Mouse (Mus musculus) kidney, adult 2 months (tissue): ENCODE measurements around the gene Ndufb8. TPM values are rescaled to one million over a fixed set of nuclear protein-coding genes. Genes with fewer than 3 reads are reported as not detected.

Experiments used
- DNase-seq: peaks from one replicate; pipeline ENCODE4 v3.0.0; 2021
- H3K27ac ChIP-seq: fragments of 200-500 bp; 2 replicates; pipeline ENCODE4 v1.5.1; 2012; ENCODE audit warnings: low read depth, low read length, control low read depth, inconsistent platforms; ENCODE audit not compliant: insufficient read depth
- H3K27me3 ChIP-seq: fragments of 200-500 bp; replicated peaks from 2 replicates; pipeline ENCODE4 v1.6.1; 2012; ENCODE audit warnings: mild to moderate bottlenecking, moderate library complexity, low read length, inconsistent platforms; ENCODE audit not compliant: control insufficient read depth, insufficient read depth
- H3K36me3 ChIP-seq: fragments of 200-500 bp; 2 replicates; pipeline ENCODE4 v1.6.1; 2012; ENCODE audit warnings: mild to moderate bottlenecking, moderate library complexity, low read length, inconsistent platforms; ENCODE audit not compliant: control insufficient read depth, insufficient read depth
- H3K4me1 ChIP-seq: fragments of 200-500 bp; 2 replicates; pipeline ENCODE4 v1.6.1; 2011; ENCODE audit warnings: low read length; ENCODE audit not compliant: control insufficient read depth, insufficient read depth
- H3K4me3 ChIP-seq: fragments of 200-500 bp; 2 replicates; pipeline ENCODE4 v1.5.1; 2011; ENCODE audit warnings: mild to moderate bottlenecking, low read depth, low read length, control low read depth; ENCODE audit not compliant: insufficient read depth
- CTCF ChIP-seq: fragments of 200-500 bp; conservative IDR thresholded peaks from 2 replicates; pipeline ENCODE4 v1.5.1; 2011; ENCODE audit warnings: low read depth, mild to moderate bottlenecking, control low read depth, low read length, moderate library complexity, mixed read lengths; ENCODE audit not compliant: insufficient read depth, insufficient read length
- POLR2A ChIP-seq: fragments of 200-500 bp; IDR thresholded peaks from one replicate; pipeline ENCODE4 v1.6.1; 2011; ENCODE audit warnings: low read depth, low read length, control low read depth
- WGBS: fragments of 180-500 bp; shearing (Covaris S2); methylation state at CpG from one replicate; pipeline ENCODE4 v1.1.7; 2018; 5-methylcytosine and 5-hydroxymethylcytosine counted together
- polyA plus RNA-seq: library from polyadenylated mRNA; depleted of rRNA; stranded (reverse); fragments of >200 nt; gene quantifications from 2 replicates; pipeline ENCODE4 v1.2.3, GENCODE M21; 2012

Ndufb8 gene
- polyA plus RNA-seq, 1 experiment, result 1,885 TPM

DNA sequence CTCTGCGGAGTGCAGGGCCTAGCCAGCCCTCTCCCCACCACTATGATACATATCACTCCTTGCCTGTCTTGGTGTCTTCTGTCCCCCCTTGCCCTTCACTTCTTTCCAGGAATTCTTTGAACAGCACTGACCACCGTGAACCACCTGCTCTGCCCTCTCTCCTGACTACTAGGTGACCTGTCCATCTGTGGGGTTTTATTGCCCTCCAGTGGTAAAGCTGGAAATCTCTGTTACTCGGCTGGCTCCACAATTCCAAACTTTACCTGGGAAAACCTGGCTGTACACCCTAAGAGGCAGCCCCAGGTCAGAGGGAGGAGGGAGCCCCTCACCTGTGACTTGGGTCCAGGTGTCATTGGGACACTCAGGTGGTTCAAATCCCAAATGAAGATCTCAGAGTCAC lies 19.9 kb downstream of the Ndufb8 start:
- 33% methylated on average over 3 of the region's 3 CpGs for WGBS
- no peaks in the 10 kb centered on the region for H3K27me3 ChIP-seq

DNA sequence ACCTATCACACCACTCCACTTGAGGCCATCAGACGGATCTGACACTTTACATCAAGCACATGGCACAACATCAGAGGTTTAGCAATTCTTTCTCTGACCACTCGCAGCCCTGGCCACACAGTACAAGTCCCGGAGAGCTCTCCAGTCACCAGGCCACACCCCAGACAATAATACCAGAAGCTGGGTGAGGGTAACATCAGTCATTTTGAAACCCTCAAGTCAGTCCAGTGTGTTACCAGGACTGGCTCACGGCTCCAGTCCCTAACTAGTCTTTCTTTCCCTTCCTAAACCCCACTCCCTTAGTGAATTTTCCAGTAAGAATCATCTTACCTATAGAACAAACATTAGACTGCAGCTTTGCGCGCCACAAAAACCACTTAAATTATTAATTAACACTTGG lies 25.2 kb downstream of the Ndufb8 start:
- no peaks in the 10 kb centered on the region for H3K36me3 ChIP-seq
- H3K4me3 ChIP-seq, result no peak overlapping the region
- TF ChIP-seq CTCF (no peak), POLR2A (no peak)
- no peaks in the 10 kb centered on the region for H3K4me1 ChIP-seq
- H3K27ac ChIP-seq, result no peak overlapping the region
- 89% methylated on average over 6 of the region's 6 CpGs for WGBS
- no peak for DNase-seq
- H3K27me3 ChIP-seq, result no peaks in the 10 kb centered on the region

More for the DNA sequence above, 19.9 kb downstream of the Ndufb8 start:
- TF ChIP-seq CTCF (peak; percentile 60), POLR2A (no peak)
- no peak overlapping the region for H3K27ac ChIP-seq
- DNase-seq, result peak; percentile 38
- no peaks in the 10 kb centered on the region for H3K36me3 ChIP-seq
- no peak overlapping the region for H3K4me3 ChIP-seq
- H3K4me1 ChIP-seq, result no peaks in the 10 kb centered on the region

DNA sequence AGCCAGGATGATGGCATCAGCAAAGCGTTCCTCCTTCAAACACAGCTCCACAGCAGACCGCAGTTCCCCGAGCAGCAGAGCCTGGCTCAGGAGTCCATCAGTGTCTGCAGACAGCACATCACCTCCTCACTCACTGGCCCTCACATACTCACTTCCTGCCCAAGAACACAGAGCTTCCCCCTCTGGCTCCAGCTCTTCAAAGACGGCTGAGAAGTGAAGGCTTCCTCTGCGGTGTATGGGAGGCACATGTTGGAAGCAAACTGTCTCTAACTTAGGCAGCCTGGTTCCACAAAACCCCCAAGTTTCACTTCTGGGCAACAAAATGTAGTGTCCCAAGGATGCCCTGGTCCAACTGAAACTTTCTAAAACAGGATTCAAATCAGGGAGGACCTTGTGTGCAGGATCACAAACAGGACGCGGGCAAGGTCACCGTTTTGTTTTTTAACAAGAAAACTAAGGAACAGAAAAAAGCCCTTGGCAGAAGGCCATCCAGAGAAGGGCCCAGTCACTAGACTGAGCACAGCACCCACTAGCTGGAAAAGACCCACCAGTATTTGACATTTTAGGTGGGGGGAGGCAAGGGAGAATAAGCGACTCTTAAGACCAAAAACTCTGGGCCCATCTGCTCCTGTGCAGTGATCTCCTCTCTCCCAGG lies 29.6 kb downstream of the Ndufb8 start:
- 65% methylated on average over 9 of the region's 9 CpGs for WGBS
- DNase-seq, result no peak
- TF ChIP-seq POLR2A (no peak), CTCF (no peak)
- no peaks in the 10 kb centered on the region for H3K27me3 ChIP-seq
- no peaks in the 10 kb centered on the region for H3K36me3 ChIP-seq
- H3K4me1 ChIP-seq, result no peaks in the 10 kb centered on the region
- no peak overlapping the region for H3K27ac ChIP-seq
- H3K4me3 ChIP-seq, result no peak overlapping the region

DNA sequence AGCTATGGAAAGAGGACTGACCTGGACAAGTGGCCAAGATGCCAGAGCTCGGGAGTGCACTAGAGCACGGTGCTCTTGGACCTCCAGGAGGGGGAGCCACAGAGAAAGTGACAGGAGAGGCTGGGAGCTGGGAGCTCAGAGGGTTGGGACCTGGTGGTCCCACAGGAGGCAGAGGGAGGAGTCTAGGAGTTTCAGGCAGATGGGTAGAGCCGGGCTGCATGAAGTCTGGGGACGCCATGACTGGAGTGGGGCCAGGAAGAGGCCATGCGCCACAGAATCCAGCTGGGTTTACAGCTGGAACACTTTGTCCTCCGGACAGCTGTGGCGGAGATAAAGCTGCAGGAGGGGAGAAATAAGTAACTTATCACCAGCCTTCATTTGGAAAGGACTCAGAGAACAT lies 36.1 kb downstream of the Ndufb8 start:
- Histone ChIP-seq H3K36me3 (no peaks in the 10 kb centered on the region), H3K4me3 (no peak overlapping the region), H3K27ac (no peak overlapping the region), H3K4me1 (no peaks in the 10 kb centered on the region; the same call in 1 of the 2 replicates), H3K27me3 (no peaks in the 10 kb centered on the region)
- TF ChIP-seq CTCF, result peak; percentile 27; the same call in 1 of the 2 replicates
- no peak for TF ChIP-seq POLR2A
- WGBS, result 25% methylated on average over 7 of the region's 7 CpGs
- DNase-seq, result peak; percentile 60

DNA sequence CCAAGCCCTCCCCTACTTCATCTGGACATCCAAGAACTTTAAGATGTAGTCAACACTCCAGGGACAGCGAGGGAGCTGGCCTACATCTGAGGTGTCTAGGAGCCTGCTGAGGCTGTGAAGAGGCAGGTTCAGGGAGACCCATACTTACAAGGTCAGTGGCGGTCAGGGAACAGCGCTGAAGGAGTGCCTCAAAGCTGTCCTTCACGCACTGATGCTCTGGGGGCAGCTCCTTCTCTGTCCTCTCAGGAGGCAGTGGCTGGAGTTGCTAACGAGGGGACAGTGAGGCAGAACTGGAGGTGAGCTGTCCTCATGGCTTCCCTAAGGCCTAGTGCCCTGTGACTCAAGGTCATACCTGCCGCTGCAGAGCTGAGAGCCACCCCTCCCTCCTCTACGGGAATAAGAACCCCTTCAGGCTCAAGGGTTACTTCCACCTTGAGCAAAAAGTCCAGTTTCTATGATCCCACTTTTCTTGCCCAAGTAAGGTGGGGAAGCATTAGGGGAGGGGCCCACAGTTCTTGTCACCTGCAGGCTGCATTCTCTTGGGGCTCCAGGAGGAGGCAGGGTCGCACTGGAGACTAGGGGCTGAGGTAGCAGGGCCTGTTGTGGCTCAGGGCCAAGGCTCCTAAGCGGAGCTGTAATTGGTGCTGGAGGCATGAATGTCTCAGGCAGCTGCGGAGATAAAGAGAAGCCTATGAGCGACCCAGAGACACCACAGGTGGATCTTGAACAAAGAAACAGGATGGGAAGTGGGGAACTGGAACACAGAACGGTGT lies 37.1 kb downstream of the Ndufb8 start:
- no peaks in the 10 kb centered on the region; the same call in 1 of the 2 replicates for H3K4me1 ChIP-seq
- WGBS, result 66% methylated on average over 12 of the region's 12 CpGs
- peak; percentile 34 for DNase-seq
- no peak overlapping the region for H3K4me3 ChIP-seq
- H3K27me3 ChIP-seq, result no peaks in the 10 kb centered on the region
- TF ChIP-seq POLR2A, result no peak
- no peak; the same call in 1 of the 2 replicates for TF ChIP-seq CTCF
- no peaks in the 10 kb centered on the region for H3K36me3 ChIP-seq
- H3K27ac ChIP-seq, result no peak overlapping the region

DNA sequence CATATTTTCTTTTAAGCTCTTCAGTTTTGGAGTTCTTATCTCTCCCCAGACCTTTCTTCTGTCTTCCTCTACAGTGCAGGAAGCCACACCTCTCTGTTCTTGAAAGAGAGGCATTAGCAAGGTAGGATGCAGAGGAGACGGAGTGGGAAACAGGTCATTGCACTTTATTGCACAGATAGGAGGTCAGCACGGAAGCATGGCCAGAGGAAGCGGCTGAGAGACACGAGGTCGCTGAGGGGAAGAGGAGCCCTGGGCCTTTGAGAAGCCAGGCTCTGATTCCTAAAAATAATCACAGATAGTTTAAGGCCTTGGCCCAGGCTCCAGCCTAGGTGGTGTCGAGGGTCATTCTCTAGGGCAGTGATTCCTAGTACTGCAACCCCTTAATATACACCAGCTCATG lies 39.5 kb downstream of the Ndufb8 start:
- Histone ChIP-seq H3K27ac (no peak overlapping the region), H3K27me3 (no peaks in the 10 kb centered on the region), H3K4me3 (no peak overlapping the region), H3K36me3 (no peaks in the 10 kb centered on the region), H3K4me1 (no peaks in the 10 kb centered on the region; the same call in 1 of the 2 replicates)
- 55% methylated on average over 6 of the region's 6 CpGs for WGBS
- no peak for DNase-seq
- TF ChIP-seq POLR2A (no peak), CTCF (no peak)

DNA sequence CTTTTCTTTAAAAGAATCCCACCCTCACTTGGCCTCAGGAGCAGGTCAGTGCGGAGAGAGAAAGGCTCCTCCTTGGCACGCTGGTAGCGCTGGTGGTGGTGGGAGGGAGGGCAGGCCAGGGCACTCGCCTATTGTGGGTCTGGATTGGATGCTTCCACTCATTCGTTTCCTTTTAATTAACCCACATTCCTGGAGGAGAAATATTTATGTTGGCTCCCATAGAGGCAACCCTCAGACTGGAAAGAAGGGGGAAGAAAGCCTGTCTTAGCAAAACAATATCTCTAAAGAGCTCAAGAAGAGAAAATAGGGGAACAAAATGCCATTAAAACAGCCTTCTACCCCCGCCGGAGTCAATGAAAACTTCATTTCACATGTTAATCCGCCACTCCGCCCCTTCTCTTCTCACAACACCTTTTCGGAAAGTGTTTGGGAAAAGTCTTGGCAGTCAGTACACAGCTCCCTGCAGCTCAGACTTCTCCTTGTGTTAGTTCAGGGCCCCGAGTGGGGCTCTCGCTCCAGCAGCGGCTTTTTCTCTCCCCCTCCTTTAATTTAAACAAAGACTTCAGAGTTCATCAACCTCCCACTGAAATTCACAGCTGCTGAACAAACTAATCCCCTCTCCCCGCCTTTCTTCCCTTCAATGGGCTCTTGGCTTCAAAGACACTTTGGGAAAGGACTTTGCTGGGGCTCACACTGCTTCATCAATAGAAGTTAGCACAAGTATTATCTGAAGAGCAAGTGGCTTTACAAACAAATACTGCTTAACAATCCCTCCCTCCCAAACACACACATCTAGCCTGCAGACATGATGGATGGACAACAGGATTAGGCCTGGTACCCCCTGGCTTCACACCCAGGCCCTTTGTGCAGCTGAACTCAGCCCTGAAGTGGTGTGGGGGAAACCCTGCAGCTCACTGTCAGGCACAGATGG lies 40.5 kb downstream of the Ndufb8 start:
- Histone ChIP-seq H3K4me1 (no peaks in the 10 kb centered on the region; the same call in 1 of the 2 replicates), H3K27ac (no peak overlapping the region), H3K36me3 (no peaks in the 10 kb centered on the region), H3K27me3 (no peaks in the 10 kb centered on the region), H3K4me3 (no peak overlapping the region)
- WGBS, result 54% methylated on average over 14 of the region's 14 CpGs
- DNase-seq, result peak; percentile 15
- TF ChIP-seq POLR2A (no peak), CTCF (0 out of 2 replicates have a peak, but pooled peaks have one; percentile 2)
